8 mouse cellular contexts compared by ENCODE assay signal in genomic region chr1:20940151-20940550, GRCm38 (mm10). TPM values are rescaled to one million over a fixed set of nuclear protein-coding genes. Genes with fewer than 3 reads are reported as not detected.
DNase-seq lines count a peak whose midpoint lies in the region; ATAC-seq and TF ChIP-seq lines count a peak whose summit lies in the region.

No protein-coding gene starts in this region.

- no peak overlapping the region for H3K27ac ChIP-seq in midbrain, embryonic 13.5 days
- no peak overlapping the region for H3K27ac ChIP-seq in midbrain, embryonic 14.5 days (replicated peaks; ENCODE audit: low read depth, low read length)
- H3K27ac ChIP-seq in intestine, embryonic 16.5 days (ENCODE audit: low read length) = no peak overlapping the region
- no peak overlapping the region for H3K27ac ChIP-seq in lung, embryonic 14.5 days (ENCODE audit: low read depth)

- no peaks in the 10 kb centered on the region for H3K9me3 ChIP-seq in midbrain, embryonic 13.5 days
- H3K9me3 ChIP-seq in midbrain, embryonic 14.5 days (ENCODE audit: control insufficient read depth, low read length) = no peaks in the 10 kb centered on the region
- H3K9me3 ChIP-seq in intestine, embryonic 16.5 days (ENCODE audit: control insufficient read depth, low read length) = no peaks in the 10 kb centered on the region
- H3K9me3 ChIP-seq in lung, embryonic 14.5 days (ENCODE audit: low read depth, low read length) = no peaks in the 10 kb centered on the region

- H3K4me2 ChIP-seq in midbrain, embryonic 13.5 days (replicated peaks) = no peak overlapping the region
- no peak overlapping the region for H3K4me2 ChIP-seq in midbrain, embryonic 14.5 days (ENCODE audit: low read length)
- H3K4me2 ChIP-seq in intestine, embryonic 16.5 days (ENCODE audit: low read depth, low read length) = no peak overlapping the region
- peak overlapping the region; percentile 35 for H3K4me2 ChIP-seq in lung, embryonic 14.5 days

- H3K9ac ChIP-seq in midbrain, embryonic 13.5 days (replicated peaks) = no peak overlapping the region
- H3K9ac ChIP-seq in midbrain, embryonic 14.5 days (replicated peaks; ENCODE audit: low read length) = no peak overlapping the region
- H3K9ac ChIP-seq in intestine, embryonic 16.5 days (ENCODE audit: low read depth, low read length) = no peak overlapping the region
- no peak overlapping the region for H3K9ac ChIP-seq in lung, embryonic 14.5 days

- H3K4me1 ChIP-seq in midbrain, embryonic 13.5 days (replicated peaks) = no peaks in the 10 kb centered on the region
- H3K4me1 ChIP-seq in midbrain, embryonic 14.5 days (ENCODE audit: control insufficient read depth, insufficient read depth, low read length) = no peaks in the 10 kb centered on the region
- no peaks in the 10 kb centered on the region for H3K4me1 ChIP-seq in intestine, embryonic 16.5 days (ENCODE audit: control insufficient read depth, insufficient read depth, low read length)
- no peaks in the 10 kb centered on the region for H3K4me1 ChIP-seq in lung, embryonic 14.5 days (ENCODE audit: insufficient read depth)

- H3K36me3 ChIP-seq in midbrain, embryonic 13.5 days = peaks cover 17% of the 10 kb centered on the region
- peaks cover 14% of the 10 kb centered on the region; the same call in 1 of the 2 replicates for H3K36me3 ChIP-seq in midbrain, embryonic 14.5 days (ENCODE audit: control insufficient read depth, insufficient read depth, low read length)
- 0 out of 2 replicates have a peak, but pooled peaks cover under 1% of the 10 kb centered on the region for H3K36me3 ChIP-seq in intestine, embryonic 16.5 days (ENCODE audit: control insufficient read depth, insufficient read depth, low read length)
- 0 out of 2 replicates have a peak, but pooled peaks cover under 1% of the 10 kb centered on the region for H3K36me3 ChIP-seq in lung, embryonic 14.5 days (ENCODE audit: insufficient read depth)

- WGBS in midbrain, embryonic 13.5 days = 65% methylated on average over 16 of the region's 16 CpGs
- 66% methylated on average over 16 of the region's 16 CpGs for WGBS in midbrain, embryonic 14.5 days
- WGBS in intestine, embryonic 16.5 days = 62% methylated on average over 16 of the region's 16 CpGs
- 49% methylated on average over 16 of the region's 16 CpGs for WGBS in lung, embryonic 14.5 days

- H3K27me3 ChIP-seq in midbrain, embryonic 13.5 days = no peaks in the 10 kb centered on the region
- H3K27me3 ChIP-seq in midbrain, embryonic 14.5 days (ENCODE audit: control insufficient read depth, insufficient read depth, low read length) = no peaks in the 10 kb centered on the region
- H3K27me3 ChIP-seq in intestine, embryonic 16.5 days (replicated peaks; ENCODE audit: control insufficient read depth, insufficient read depth, low read length) = no peaks in the 10 kb centered on the region
- no peaks in the 10 kb centered on the region for H3K27me3 ChIP-seq in lung, embryonic 14.5 days (ENCODE audit: insufficient read depth, low read length)

- no peak for DNase-seq in midbrain, embryonic 14.5 days
- peak; percentile 17 for DNase-seq in gastrocnemius, adult 18-20 months (ENCODE audit: low spot score)
- DNase-seq in lung, embryonic 14.5 days = peak; percentile 72
- DNase-seq in thymus, postnatal 25 days = peak; percentile 72
- DNase-seq in cerebellum, adult 9-11 months = no peak
- DNase-seq in cerebellum, adult 11-12 months = no peak

- H3K4me3 ChIP-seq in midbrain, embryonic 13.5 days (replicated peaks) = no peak overlapping the region
- no peak overlapping the region for H3K4me3 ChIP-seq in midbrain, embryonic 14.5 days (replicated peaks; ENCODE audit: low read depth, low read length)
- H3K4me3 ChIP-seq in intestine, embryonic 16.5 days (ENCODE audit: low read length) = no peak overlapping the region
- no peak overlapping the region for H3K4me3 ChIP-seq in lung, embryonic 14.5 days (ENCODE audit: low read depth, low read length)

- peak; percentile 35 for TF ChIP-seq CTCF in lung, embryonic 14.5 days (IDR thresholded peaks at IDR 0.05; ENCODE audit: low read depth)

- peak; percentile 40; the same call in 1 of the 2 replicates for ATAC-seq in midbrain, embryonic 13.5 days
- ATAC-seq in midbrain, embryonic 14.5 days (ENCODE audit: low FRiP score, low TSS enrichment) = no peak
- ATAC-seq in intestine, embryonic 16.5 days = peak; percentile 87
- peak; percentile 89 for ATAC-seq in lung, embryonic 14.5 days (ENCODE audit: insufficient read depth)

RNA-seq across cellular contexts. Expression of gene Efhc1, which starts 11.3 kb away (rescaled TPM):
- 1.5 TPM in 2 replicates for polyA plus RNA-seq in midbrain, embryonic 13.5 days (2015; fragmentation: Nextera tagmentation; extraction: Ambion mirVana)
- polyA plus RNA-seq in midbrain, embryonic 14.5 days (2014; fragmentation: Nextera tagmentation; extraction: Ambion mirVana) = 0.82 and 2.1 TPM in 2 replicates
- under 1 TPM; 0.14 to 0.33 TPM for total RNA-seq in gastrocnemius, adult 18-20 months (2021)
- polyA plus RNA-seq in intestine, embryonic 16.5 days (2015; fragmentation: Nextera tagmentation; extraction: Ambion mirVana) = 2.1 and 2.4 TPM in 2 replicates
- 2.3 and 3.0 TPM in 2 replicates for polyA plus RNA-seq in lung, embryonic 14.5 days (2014; fragmentation: Nextera tagmentation; extraction: Ambion mirVana)

RNA-seq across cellular contexts. Expression of gene Paqr8, which starts 49.7 kb away (rescaled TPM):
- 12.5 and 13.4 TPM in 2 replicates for polyA plus RNA-seq in midbrain, embryonic 13.5 days (2015; fragmentation: Nextera tagmentation; extraction: Ambion mirVana)
- 25.7 and 26.7 TPM in 2 replicates for polyA plus RNA-seq in midbrain, embryonic 14.5 days (2014; fragmentation: Nextera tagmentation; extraction: Ambion mirVana)
- total RNA-seq in gastrocnemius, adult 18-20 months (2021) = under 1 TPM; 0.73 to 0.76 TPM
- polyA plus RNA-seq in intestine, embryonic 16.5 days (2015; fragmentation: Nextera tagmentation; extraction: Ambion mirVana) = 6.1 and 6.2 TPM in 2 replicates
- 4.8 and 5.4 TPM in 2 replicates for polyA plus RNA-seq in lung, embryonic 14.5 days (2014; fragmentation: Nextera tagmentation; extraction: Ambion mirVana)

Comparison
In these comparisons a context has a peak if more than half of its experiments do, and no peak if none do; other contexts are left out.
1. DNase-seq: peak in gastrocnemius, adult 18-20 months (single experiment), lung, embryonic 14.5 days (single experiment) and thymus, postnatal 25 days (single experiment); none in midbrain, embryonic 14.5 days (single experiment), cerebellum, adult 9-11 months (single experiment) and cerebellum, adult 11-12 months (single experiment).